Mouse (Mus musculus): ENCODE data around the gene Aldh18a1. TPM values are rescaled to one million over a fixed set of nuclear protein-coding genes. Genes with fewer than 3 reads are reported as not detected.

Gene Aldh18a1
- polyA plus RNA-seq (2012; rRNA removed; ENCODE audit: low replicate concordance): 17.0 and 19.9 TPM in 2 replicates

DNA sequence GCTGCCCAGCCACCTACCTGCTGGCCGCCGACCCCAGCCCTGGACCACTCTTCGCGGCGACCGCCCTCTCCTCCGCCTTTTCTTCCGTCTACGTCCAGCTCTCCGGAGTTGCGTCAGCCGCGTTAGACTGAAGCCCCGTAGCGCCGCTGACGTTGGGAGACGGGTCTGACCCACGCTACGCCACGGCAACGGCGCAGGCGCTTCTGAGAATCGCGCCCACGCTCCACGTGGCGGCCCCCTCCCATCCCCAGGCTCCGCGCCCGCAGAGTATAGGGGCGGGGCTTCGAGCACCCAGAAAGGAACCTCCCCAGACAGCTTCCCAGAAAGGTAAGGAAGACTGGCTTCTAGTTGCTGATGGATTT, at the start of gene Aldh18a1:
TSS of gene Aldh18a1 (minus strand) at position 171 of the 362 bp plus-strand sequence.

DNA sequence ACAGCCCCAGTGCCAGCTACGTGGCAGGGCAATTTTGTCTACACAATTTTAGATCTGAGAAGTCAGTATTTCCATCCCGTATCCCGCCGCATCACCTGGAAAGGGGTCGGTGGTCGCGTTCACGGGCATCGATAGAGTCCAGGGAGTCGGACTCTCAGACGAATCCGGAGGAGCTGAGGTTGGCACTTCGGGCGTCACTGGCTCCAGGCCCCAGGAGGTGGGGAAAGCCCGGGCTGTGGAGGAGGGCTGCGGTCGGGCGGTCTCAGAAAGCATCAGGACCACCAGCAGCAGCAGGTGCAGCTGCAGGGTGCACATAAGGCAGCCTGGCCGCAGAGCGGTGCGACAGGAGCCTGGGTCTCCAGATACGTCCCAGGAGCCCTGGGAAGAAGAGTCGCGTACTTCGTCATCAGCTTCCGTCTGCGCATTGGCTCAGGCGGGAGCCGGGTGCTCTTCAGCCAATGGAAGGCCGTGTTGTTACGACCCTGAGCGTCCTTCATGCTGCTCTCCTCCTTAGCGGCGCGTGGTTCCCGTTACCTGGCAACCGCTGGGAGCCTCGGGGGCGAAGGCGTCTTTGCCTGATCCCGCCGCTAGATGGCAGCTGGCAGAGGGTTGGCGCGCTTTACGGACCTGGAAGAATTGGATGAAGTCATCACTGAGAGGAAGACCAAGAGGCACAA, 23.7 kb upstream of the Aldh18a1 start, which contains the start of the genes Tctn3 and Entpd1:
TSS of gene Tctn3 (minus strand) at position 404 of the 677 bp plus-strand sequence.
TSS of gene Entpd1 (plus strand) at position 537 of the 677 bp plus-strand sequence.

GRCm38 (mm10) chr19:40513632-40514078, 74.6 kb downstream of the Aldh18a1 start, which contains the start of gene Sorbs1:
Gene Sorbs1, minus strand, starts transcription at chr19:40513779.

Other genes starting within 250 kb of the Aldh18a1 start
- 49.6 and 88.5 TPM in 2 replicates for gene Sorbs1, start 74.7 kb downstream of the Aldh18a1 start, polyA plus RNA-seq (2012; rRNA removed; ENCODE audit: low replicate concordance)
- gene Tctn3, start 23.8 kb upstream of the Aldh18a1 start, polyA plus RNA-seq (2012; rRNA removed; ENCODE audit: low replicate concordance): 11.6 and 11.9 TPM in 2 replicates
- 13.8 and 27.8 TPM in 2 replicates for gene Entpd1, start 23.9 kb upstream of the Aldh18a1 start, polyA plus RNA-seq (2012; rRNA removed; ENCODE audit: low replicate concordance)
- gene Cc2d2b, start 160.3 kb upstream of the Aldh18a1 start, polyA plus RNA-seq (2012; rRNA removed; ENCODE audit: low replicate concordance): 0.01 and 0.06 TPM in 2 replicates
- gene Ccnj, start 242.8 kb upstream of the Aldh18a1 start, polyA plus RNA-seq (2012; rRNA removed; ENCODE audit: low replicate concordance): 7.9 and 8.9 TPM in 2 replicates